Mouse (Mus musculus): ENCODE results near the gene C2cd4b.
A peak's percentile ranks its signal among the peaks of the same experiment; 100 is the strongest.

Gene C2cd4b

GRCm38 (mm10) chr9:67774201-67774600 lies 15.0 kb downstream of the C2cd4b start:
- DNase-seq (ENCODE audit: low read depth) = no peak

GRCm38 (mm10) chr9:67778553-67778952 lies 19.3 kb downstream of the C2cd4b start:
- DNase-seq (ENCODE audit: low read depth) = no peak

- DNase-seq (ENCODE audit: low read depth) = no peak
Observed at GRCm38 (mm10) chr9:67782786-67783185, 23.5 kb downstream of the C2cd4b start.

GRCm38 (mm10) chr9:67783464-67783863 lies 24.2 kb downstream of the C2cd4b start:
- no peak for DNase-seq (ENCODE audit: low read depth)

- no peak for DNase-seq (ENCODE audit: low read depth)
Observed at GRCm38 (mm10) chr9:67783925-67784324, 24.7 kb downstream of the C2cd4b start.

GRCm38 (mm10) chr9:67786311-67786710 lies 27.1 kb downstream of the C2cd4b start:
- no peak for DNase-seq (ENCODE audit: low read depth)

GRCm38 (mm10) chr9:67787671-67788070 lies 28.4 kb downstream of the C2cd4b start:
- no peak for DNase-seq (ENCODE audit: low read depth)

GRCm38 (mm10) chr9:67792405-67792804 lies 33.2 kb downstream of the C2cd4b start:
- DNase-seq (ENCODE audit: low read depth) = no peak

GRCm38 (mm10) chr9:67793501-67793900 lies 34.3 kb downstream of the C2cd4b start:
- DNase-seq (ENCODE audit: low read depth) = no peak

GRCm38 (mm10) chr9:67794216-67794615 lies 35.0 kb downstream of the C2cd4b start:
- no peak for DNase-seq (ENCODE audit: low read depth)

- no peak for DNase-seq (ENCODE audit: low read depth)
Observed at GRCm38 (mm10) chr9:67794668-67795067, 35.4 kb downstream of the C2cd4b start.

- no peak for DNase-seq (ENCODE audit: low read depth)
Observed at GRCm38 (mm10) chr9:67795205-67795675, 36.0 kb downstream of the C2cd4b start.

GRCm38 (mm10) chr9:67799078-67799819 lies 40.0 kb downstream of the C2cd4b start:
- DNase-seq (ENCODE audit: low read depth) = no peak

GRCm38 (mm10) chr9:67802241-67802640 lies 43.0 kb downstream of the C2cd4b start:
- DNase-seq (ENCODE audit: low read depth) = peak; percentile 49

GRCm38 (mm10) chr9:67807000-67807399 lies 47.8 kb downstream of the C2cd4b start:
- no peak for DNase-seq (ENCODE audit: low read depth)

- DNase-seq (ENCODE audit: low read depth) = no peak
Observed at GRCm38 (mm10) chr9:67810527-67810926, 51.3 kb downstream of the C2cd4b start.
